Mouse (Mus musculus): Measurements from ENCODE around the gene Tfec. TPM values are rescaled to one million over a fixed set of nuclear protein-coding genes. Genes with fewer than 3 reads are reported as not detected.

The Tfec gene
- total and polyA plus RNA-seq, 2 experiments from 2014 or later = 0.38 to 0.82 TPM

DNA sequence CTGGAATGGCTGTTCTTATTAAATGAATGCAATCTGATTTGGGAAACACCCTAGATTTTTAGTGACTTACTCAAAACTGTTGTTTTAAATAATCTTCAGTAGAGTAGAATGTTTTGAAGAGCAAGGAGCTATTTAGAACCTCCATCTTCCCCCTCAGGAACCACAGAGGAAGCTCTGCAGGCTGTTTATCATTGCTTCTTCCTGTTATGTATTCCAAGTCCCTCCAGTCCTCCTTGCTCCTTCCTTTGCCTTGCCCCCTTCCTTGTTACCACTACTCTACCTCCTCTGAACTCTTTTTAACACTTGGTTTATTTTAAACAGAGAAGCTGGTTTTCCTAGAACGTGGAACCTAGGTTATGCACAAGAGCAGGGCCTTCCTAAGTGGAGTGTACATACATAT is 76.3 kb downstream of the Tfec start:
- no peaks in the 10 kb centered on the region for H3K4me1 ChIP-seq (ENCODE audit: insufficient read depth, low read length)
- H3K27me3 ChIP-seq (ENCODE audit: insufficient read depth, low read length) = no peaks in the 10 kb centered on the region
- no peak overlapping the region for H3K4me2 ChIP-seq (ENCODE audit: low read depth, low read length, poor library complexity, severe bottlenecking)
- no peak for TF ChIP-seq CTCF (IDR thresholded peaks at IDR 0.05)
- H3K36me3 ChIP-seq (ENCODE audit: insufficient read depth, low read length) = no peaks in the 10 kb centered on the region
- no peak for ATAC-seq (ENCODE audit: low FRiP score)
- no peak overlapping the region for H3K4me3 ChIP-seq (ENCODE audit: low read depth, low read length)
- H3K9ac ChIP-seq (replicated peaks; ENCODE audit: low read length, poor library complexity, severe bottlenecking) = no peak overlapping the region
- no peak overlapping the region for H3K27ac ChIP-seq (ENCODE audit: low read depth, low read length)
- DNase-seq (ENCODE audit: low spot score) = no peak
- no peaks in the 10 kb centered on the region for H3K9me3 ChIP-seq (ENCODE audit: low read length)
- WGBS = 86% methylated on average over 1 of the region's 1 CpGs

DNA sequence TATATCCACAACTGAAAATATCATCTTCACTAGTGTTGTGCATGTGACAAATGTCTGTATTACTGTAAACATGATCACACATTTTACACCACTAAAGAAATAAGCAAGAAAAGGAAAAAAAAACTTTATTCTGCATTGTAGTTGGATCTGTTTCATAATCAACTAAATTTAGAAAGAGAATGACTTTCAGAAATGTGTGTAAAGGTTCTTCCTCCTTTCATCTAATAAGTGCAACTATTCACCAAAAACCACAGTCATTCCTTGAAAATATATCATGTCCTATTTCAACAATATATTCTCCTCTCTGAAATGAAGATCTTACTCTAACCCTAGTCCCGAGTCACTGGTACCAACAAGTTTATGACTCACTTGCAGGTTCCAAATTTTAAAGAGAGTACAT is 91.9 kb downstream of the Tfec start:
- no peak for DNase-seq (ENCODE audit: low spot score)
- Histone ChIP-seq H3K9me3 (ENCODE audit: low read length) (no peaks in the 10 kb centered on the region), H3K4me1 (ENCODE audit: insufficient read depth, low read length) (no peaks in the 10 kb centered on the region), H3K4me3 (ENCODE audit: low read depth, low read length) (no peak overlapping the region), H3K36me3 (ENCODE audit: insufficient read depth, low read length) (no peaks in the 10 kb centered on the region), H3K9ac (replicated peaks; ENCODE audit: low read length, poor library complexity, severe bottlenecking) (no peak overlapping the region), H3K27me3 (ENCODE audit: insufficient read depth, low read length) (no peaks in the 10 kb centered on the region), H3K4me2 (ENCODE audit: low read depth, low read length, poor library complexity, severe bottlenecking) (no peak overlapping the region), H3K27ac (ENCODE audit: low read depth, low read length) (no peak overlapping the region)
- no peak for ATAC-seq (ENCODE audit: low FRiP score)
- no peak for TF ChIP-seq CTCF (IDR thresholded peaks at IDR 0.05)
- WGBS = 85% methylated on average over 1 of the region's 1 CpGs

- no peak overlapping the region; the same call in 1 of the 2 replicates for H3K4me2 ChIP-seq (ENCODE audit: low read depth, low read length, poor library complexity, severe bottlenecking)
- 17% methylated on average over 10 of the region's 10 CpGs for WGBS
- H3K9me3 ChIP-seq (ENCODE audit: low read length) = no peaks in the 10 kb centered on the region
- no peak overlapping the region for H3K27ac ChIP-seq (ENCODE audit: low read depth, low read length)
- DNase-seq (ENCODE audit: low spot score) = peak; percentile 81
- TF ChIP-seq CTCF (IDR thresholded peaks at IDR 0.05) = peak; percentile 85
- H3K36me3 ChIP-seq (ENCODE audit: insufficient read depth, low read length) = no peaks in the 10 kb centered on the region
- ATAC-seq (ENCODE audit: low FRiP score) = no peak
- no peaks in the 10 kb centered on the region for H3K4me1 ChIP-seq (ENCODE audit: insufficient read depth, low read length)
- no peak overlapping the region for H3K4me3 ChIP-seq (ENCODE audit: low read depth, low read length)
- H3K9ac ChIP-seq (replicated peaks; ENCODE audit: low read length, poor library complexity, severe bottlenecking) = no peak overlapping the region
- no peaks in the 10 kb centered on the region for H3K27me3 ChIP-seq (ENCODE audit: insufficient read depth, low read length)
These were observed 100.6 kb downstream of the Tfec start for GRCm38 (mm10) chr6:16797669-16798068.

GRCm38 (mm10) chr6:16796914-16797313 is 101.3 kb downstream of the Tfec start:
- Histone ChIP-seq H3K4me1 (ENCODE audit: insufficient read depth, low read length) (no peaks in the 10 kb centered on the region), H3K27me3 (ENCODE audit: insufficient read depth, low read length) (no peaks in the 10 kb centered on the region), H3K4me2 (ENCODE audit: low read depth, low read length, poor library complexity, severe bottlenecking) (0 out of 2 replicates have a peak overlapping the region, but pooled peaks have one; percentile 9), H3K27ac (ENCODE audit: low read depth, low read length) (no peak overlapping the region; the same call in 1 of the 2 replicates), H3K9me3 (ENCODE audit: low read length) (no peaks in the 10 kb centered on the region), H3K9ac (replicated peaks; ENCODE audit: low read length, poor library complexity, severe bottlenecking) (no peak overlapping the region), H3K4me3 (ENCODE audit: low read depth, low read length) (no peak overlapping the region), H3K36me3 (ENCODE audit: insufficient read depth, low read length) (no peaks in the 10 kb centered on the region)
- no peak for TF ChIP-seq CTCF (IDR thresholded peaks at IDR 0.05)
- DNase-seq (ENCODE audit: low spot score) (no peak), ATAC-seq (ENCODE audit: low FRiP score) (no peak)
- 49% methylated on average over 9 of the region's 9 CpGs for WGBS

GRCm38 (mm10) chr6:16794036-16794435 is 104.2 kb downstream of the Tfec start:
- Histone ChIP-seq H3K9ac (replicated peaks; ENCODE audit: low read length, poor library complexity, severe bottlenecking) (no peak overlapping the region), H3K27ac (ENCODE audit: low read depth, low read length) (no peak overlapping the region), H3K9me3 (ENCODE audit: low read length) (no peaks in the 10 kb centered on the region), H3K27me3 (ENCODE audit: insufficient read depth, low read length) (no peaks in the 10 kb centered on the region), H3K4me2 (ENCODE audit: low read depth, low read length, poor library complexity, severe bottlenecking) (no peak overlapping the region), H3K4me1 (ENCODE audit: insufficient read depth, low read length) (no peaks in the 10 kb centered on the region), H3K4me3 (ENCODE audit: low read depth, low read length) (no peak overlapping the region), H3K36me3 (ENCODE audit: insufficient read depth, low read length) (no peaks in the 10 kb centered on the region)
- WGBS = 81% methylated on average over 7 of the region's 7 CpGs
- ATAC-seq (ENCODE audit: low FRiP score) (no peak), DNase-seq (ENCODE audit: low spot score) (no peak)
- no peak for TF ChIP-seq CTCF (IDR thresholded peaks at IDR 0.05)

DNA sequence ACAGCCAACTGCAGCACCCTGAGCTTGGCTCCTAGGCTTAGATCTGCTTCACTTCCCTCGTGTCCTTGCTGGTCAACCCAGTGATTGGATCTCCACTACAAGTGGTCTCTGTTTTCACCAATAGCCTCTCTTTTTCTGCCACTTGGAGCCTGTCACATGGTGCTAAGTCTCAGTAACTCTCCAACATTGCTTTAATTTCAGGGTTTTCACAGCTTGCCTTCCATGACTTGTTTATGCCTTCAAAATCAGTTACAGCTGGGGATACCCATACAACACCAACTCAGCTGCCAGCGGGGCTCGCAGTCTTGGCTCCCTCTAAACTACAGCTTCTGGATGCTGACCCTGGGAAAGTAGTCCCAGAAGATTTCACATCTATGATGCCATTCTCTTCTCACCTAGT is 113.1 kb downstream of the Tfec start:
- DNase-seq (ENCODE audit: low spot score) = no peak
- no peaks in the 10 kb centered on the region for H3K9me3 ChIP-seq (ENCODE audit: low read length)

More for the DNA sequence above, 113.1 kb downstream of the Tfec start:
- 84% methylated on average over 3 of the region's 3 CpGs for WGBS
- no peaks in the 10 kb centered on the region for H3K27me3 ChIP-seq (ENCODE audit: insufficient read depth, low read length)
- no peak overlapping the region for H3K27ac ChIP-seq (ENCODE audit: low read depth, low read length)
- H3K36me3 ChIP-seq (ENCODE audit: insufficient read depth, low read length) = no peaks in the 10 kb centered on the region
- no peaks in the 10 kb centered on the region for H3K4me1 ChIP-seq (ENCODE audit: insufficient read depth, low read length)
- ATAC-seq (ENCODE audit: low FRiP score) = no peak
- no peak overlapping the region for H3K9ac ChIP-seq (replicated peaks; ENCODE audit: low read length, poor library complexity, severe bottlenecking)
- no peak overlapping the region for H3K4me2 ChIP-seq (ENCODE audit: low read depth, low read length, poor library complexity, severe bottlenecking)
- H3K4me3 ChIP-seq (ENCODE audit: low read depth, low read length) = no peak overlapping the region
- TF ChIP-seq CTCF (IDR thresholded peaks at IDR 0.05) = no peak

Other genes with a start within 250 kb of the Tfec start
- gene Tes, start 166.7 kb upstream of the Tfec start, total RNA-seq (2014; rRNA removed) = 22.1 and 24.2 TPM in 2 replicates
- gene Tes, start 166.7 kb upstream of the Tfec start, polyA plus RNA-seq (2015; fragmentation: Nextera tagmentation; extraction: Ambion mirVana) = 11.9 and 12.1 TPM in 2 replicates